Mouse (Mus musculus) G1E (cell line): ENCODE results near the gene Bok.

ENCODE experiments used
- CTCF ChIP-seq: IDR thresholded peaks from 2 replicates; pipeline ENCODE4 v1.5.1; 2012; ENCODE audit warnings: low read depth, low read length, inconsistent platforms, mixed read lengths
- GATA1 ChIP-seq: IDR thresholded peaks from 2 replicates; pipeline ENCODE4 v1.6.1; 2012; ENCODE audit warnings: borderline replicate concordance, low read length, inconsistent platforms, mixed read lengths
- GATA2 ChIP-seq: IDR thresholded peaks from 2 replicates; pipeline ENCODE4 v1.6.1; 2012; ENCODE audit warnings: low read depth, low read length, inconsistent platforms, borderline replicate concordance
- POLR2AphosphoS5 ChIP-seq: IDR thresholded peaks from 2 replicates; pipeline ENCODE4 v1.6.1; 2012; ENCODE audit warnings: low read depth, low read length, inconsistent platforms; ENCODE audit not compliant: insufficient replicate concordance
- TAL1 ChIP-seq: conservative IDR thresholded peaks from 2 replicates; pipeline ENCODE4 v1.6.1; 2012; ENCODE audit warnings: low read depth, low read length, inconsistent platforms, mixed read lengths

DNA sequence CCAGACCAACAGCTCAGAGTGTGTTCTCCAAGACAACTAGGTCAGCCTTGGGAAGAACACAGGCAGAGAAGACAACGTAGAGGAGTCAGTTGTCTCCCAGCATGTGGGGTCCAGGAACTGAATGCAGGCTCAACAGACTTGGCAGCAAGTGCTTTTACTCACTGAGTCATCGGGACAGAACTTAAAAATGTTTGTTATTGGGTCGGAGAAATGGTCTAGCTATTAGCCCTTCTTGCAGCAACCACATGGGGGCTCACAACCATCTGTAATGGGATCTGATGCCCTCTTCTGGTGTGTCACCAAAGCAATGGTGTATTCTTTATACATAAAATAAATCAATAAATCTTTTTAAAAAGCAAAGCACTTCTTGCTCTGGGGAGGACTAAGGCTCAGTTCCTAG lies 40.7 kb downstream of the Bok start:
- no peak for TF ChIP-seq GATA2
- TF ChIP-seq CTCF: no peak
- no peak for TF ChIP-seq GATA1
- no peak for TF ChIP-seq POLR2AphosphoS5
- no peak for TF ChIP-seq TAL1
